Mouse (Mus musculus) heart, embryonic 12.5 days (tissue): Measurements from ENCODE around the gene Pin1rt1. TPM values are rescaled to one million over a fixed set of nuclear protein-coding genes. Genes with fewer than 3 reads are reported as not detected.

ENCODE experiments used
- ATAC-seq: fragments of 200-750 bp; cut with Nextera tagmentation; 2 replicates; pipeline ENCODE4 v1.8.0; 2017; ENCODE audit warnings: moderate TSS enrichment, moderate library complexity; ENCODE audit not compliant: insufficient number of reproducible peaks, low FRiP score
- H3K27ac ChIP-seq: fragments of 300-500 bp; sonication (generic); 2 replicates; pipeline ENCODE4 v1.5.1; 2016; ENCODE audit warnings: mild to moderate bottlenecking, moderate library complexity; ENCODE audit not compliant: poor library complexity, severe bottlenecking
- H3K27me3 ChIP-seq: fragments of 300-500 bp; sonication (generic); replicated peaks from 2 replicates; pipeline ENCODE4 v1.6.1; 2016; ENCODE audit warnings: mild to moderate bottlenecking, moderate library complexity
- H3K36me3 ChIP-seq: fragments of 300-500 bp; sonication (generic); 2 replicates; pipeline ENCODE4 v1.6.1; 2016; ENCODE audit warnings: mild to moderate bottlenecking, moderate library complexity
- H3K4me1 ChIP-seq: fragments of 300-500 bp; sonication (generic); replicated peaks from 2 replicates; pipeline ENCODE4 v1.6.1; 2016; ENCODE audit warnings: mild to moderate bottlenecking
- H3K4me2 ChIP-seq: fragments of 300-500 bp; sonication (generic); 2 replicates; pipeline ENCODE4 v1.6.1; 2016; ENCODE audit warnings: mild to moderate bottlenecking, moderate library complexity
- H3K4me3 ChIP-seq: fragments of 300-500 bp; sonication (generic); 2 replicates; pipeline ENCODE4 v1.5.1; 2016; ENCODE audit warnings: mild to moderate bottlenecking
- H3K9ac ChIP-seq: fragments of 300-500 bp; sonication (generic); 2 replicates; pipeline ENCODE4 v1.6.1; 2016; ENCODE audit warnings: mild to moderate bottlenecking, moderate library complexity
- H3K9me3 ChIP-seq: fragments of 300-500 bp; sonication (generic); replicated peaks from 2 replicates; pipeline ENCODE4 v1.6.1; 2016; ENCODE audit warnings: mild to moderate bottlenecking, moderate library complexity
- WGBS: fragments of 180-500 bp; shearing (Covaris S2); methylation state at CpG from one replicate; pipeline ENCODE4 v1.1.7; 2016; 5-methylcytosine and 5-hydroxymethylcytosine counted together
- polyA plus RNA-seq: library from polyadenylated mRNA; unstranded; fragments of >200 nt; fragmentation: Nextera tagmentation; extraction: Ambion mirVana; gene quantifications from 2 replicates; pipeline ENCODE4 v1.2.1, GENCODE M21; 2016

Pin1rt1 gene
- polyA plus RNA-seq, 1 experiment from 2014 or later = not detected

DNA sequence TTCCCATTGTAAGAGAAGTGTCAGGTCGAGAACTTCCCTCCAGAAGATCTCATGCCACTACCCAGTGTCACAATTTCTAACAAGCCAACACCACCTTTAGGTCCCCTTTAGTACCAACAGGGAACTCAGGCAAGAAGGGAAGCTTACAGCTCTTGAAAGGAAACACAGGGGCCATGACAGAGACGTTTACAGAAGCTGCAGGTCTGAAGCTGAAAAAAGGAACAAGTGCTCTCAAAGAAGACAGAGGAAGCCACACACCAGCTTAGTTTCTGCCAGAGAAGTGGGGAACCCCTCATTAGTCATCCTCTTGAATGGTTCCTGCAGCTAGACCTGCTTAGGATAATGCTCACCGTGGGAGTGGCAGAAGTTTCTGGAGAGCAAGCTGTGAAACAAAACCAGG, 28.9 kb downstream of the Pin1rt1 start:
- no peak overlapping the region for H3K4me2 ChIP-seq
- H3K27ac ChIP-seq = no peak overlapping the region
- ATAC-seq = no peak
- 56% methylated on average over 3 of the region's 3 CpGs for WGBS
- H3K4me3 ChIP-seq = no peak overlapping the region
- H3K9ac ChIP-seq = no peak overlapping the region
- peaks cover 11% of the 10 kb centered on the region for H3K36me3 ChIP-seq
- H3K9me3 ChIP-seq = no peaks in the 10 kb centered on the region
- H3K4me1 ChIP-seq = peaks cover 13% of the 10 kb centered on the region
- H3K27me3 ChIP-seq = no peaks in the 10 kb centered on the region

DNA sequence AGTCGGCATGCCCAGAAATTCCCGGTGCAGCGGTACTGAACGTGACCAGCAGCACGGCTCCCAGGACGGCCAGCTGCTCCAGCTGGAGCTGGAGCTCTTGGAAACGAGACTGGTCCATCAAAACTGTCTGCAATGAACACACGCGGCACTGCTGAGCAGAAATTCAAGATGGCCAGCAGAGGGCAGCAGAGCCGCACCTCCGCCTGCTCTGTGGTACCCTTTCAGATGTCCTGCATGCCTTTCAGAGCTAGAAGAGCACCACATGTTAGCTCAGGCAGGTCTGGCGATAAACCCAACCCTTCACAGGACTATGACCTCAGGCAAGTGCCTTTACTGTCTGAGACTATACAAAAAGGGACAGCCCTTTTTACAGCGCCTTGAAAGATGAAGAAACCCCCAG, 30.8 kb downstream of the Pin1rt1 start:
- Histone ChIP-seq H3K27ac (no peak overlapping the region), H3K27me3 (no peaks in the 10 kb centered on the region), H3K4me1 (0 out of 2 replicates have a peak, but pooled peaks cover 3% of the 10 kb centered on the region), H3K4me3 (peak overlapping the region; percentile 15; the same call in 1 of the 2 replicates), H3K4me2 (peak overlapping the region; percentile 47), H3K9me3 (no peaks in the 10 kb centered on the region), H3K36me3 (peaks cover 22% of the 10 kb centered on the region), H3K9ac (no peak overlapping the region; the same call in 1 of the 2 replicates)
- WGBS = 8% methylated on average over 13 of the region's 13 CpGs
- peak; percentile 83 for ATAC-seq

DNA sequence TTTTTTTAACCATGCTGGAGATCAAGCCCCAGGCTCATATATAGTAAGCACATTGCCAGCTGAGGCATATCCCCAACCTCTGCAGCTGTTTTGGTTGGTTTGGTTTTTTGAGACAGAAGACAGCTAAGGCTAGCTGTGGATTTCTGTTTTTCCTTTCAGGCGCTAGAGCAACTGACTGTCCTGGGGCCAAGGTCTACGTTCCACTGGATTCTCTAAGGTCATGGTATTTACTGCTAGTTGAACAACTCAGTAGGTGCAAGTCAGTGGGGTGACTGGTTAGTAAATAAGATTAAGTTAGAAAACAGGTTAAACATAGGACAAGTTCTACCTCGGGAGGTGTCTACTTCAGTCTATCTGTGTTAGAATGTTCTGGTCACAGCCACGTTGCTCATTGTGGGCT, 31.4 kb downstream of the Pin1rt1 start:
- H3K4me2 ChIP-seq = no peak overlapping the region; the same call in 1 of the 2 replicates
- H3K36me3 ChIP-seq = peaks cover 22% of the 10 kb centered on the region
- no peak for ATAC-seq
- H3K9me3 ChIP-seq = no peaks in the 10 kb centered on the region
- 82% methylated on average over 4 of the region's 4 CpGs for WGBS
- no peak overlapping the region for H3K4me3 ChIP-seq
- H3K27ac ChIP-seq = no peak overlapping the region
- H3K4me1 ChIP-seq = 0 out of 2 replicates have a peak, but pooled peaks cover 3% of the 10 kb centered on the region
- H3K9ac ChIP-seq = no peak overlapping the region; the same call in 1 of the 2 replicates
- no peaks in the 10 kb centered on the region for H3K27me3 ChIP-seq

DNA sequence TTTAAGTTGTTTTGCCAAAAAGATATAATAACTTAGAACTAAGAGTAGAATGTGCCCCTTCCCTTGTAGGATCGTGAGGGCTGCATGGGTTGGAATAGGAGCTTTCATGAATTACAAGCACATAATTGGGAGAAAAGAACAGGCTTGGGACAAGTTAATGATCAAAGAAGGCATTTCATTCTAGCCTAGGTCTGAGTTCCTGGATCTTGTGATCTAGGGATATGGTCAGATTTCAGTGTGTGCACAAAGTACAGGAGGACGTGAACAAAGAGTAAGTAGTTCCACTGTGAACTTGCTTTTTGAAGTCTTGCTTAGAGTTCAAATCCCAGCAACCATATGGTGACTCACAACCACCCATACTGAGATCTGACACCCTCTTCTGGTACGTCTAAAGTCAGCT, 38.9 kb downstream of the Pin1rt1 start:
- no peak for ATAC-seq
- H3K27ac ChIP-seq = no peak overlapping the region
- 81% methylated on average over 3 of the region's 3 CpGs for WGBS
- H3K4me2 ChIP-seq = no peak overlapping the region
- no peaks in the 10 kb centered on the region for H3K9me3 ChIP-seq
- H3K36me3 ChIP-seq = peaks cover 14% of the 10 kb centered on the region
- no peaks in the 10 kb centered on the region for H3K27me3 ChIP-seq
- no peak overlapping the region for H3K9ac ChIP-seq
- peaks cover 7% of the 10 kb centered on the region; the same call in 1 of the 2 replicates for H3K4me1 ChIP-seq
- H3K4me3 ChIP-seq = no peak overlapping the region

- H3K27ac ChIP-seq = no peak overlapping the region
- no peak overlapping the region for H3K4me2 ChIP-seq
- no peak overlapping the region for H3K4me3 ChIP-seq
- no peak overlapping the region for H3K9ac ChIP-seq
- H3K27me3 ChIP-seq = no peaks in the 10 kb centered on the region
- H3K36me3 ChIP-seq = peaks cover 4% of the 10 kb centered on the region; the same call in 1 of the 2 replicates
- no peak for ATAC-seq
- no peaks in the 10 kb centered on the region for H3K9me3 ChIP-seq
- H3K4me1 ChIP-seq = peaks cover 7% of the 10 kb centered on the region; the same call in 1 of the 2 replicates
Measured at GRCm38 (mm10) chr2:104671724-104672123, 44.5 kb downstream of the Pin1rt1 start.

GRCm38 (mm10) chr2:104669122-104669804, 46.9 kb downstream of the Pin1rt1 start:
- no peak for ATAC-seq
- no peaks in the 10 kb centered on the region for H3K27me3 ChIP-seq
- H3K4me1 ChIP-seq = peaks cover 7% of the 10 kb centered on the region; the same call in 1 of the 2 replicates
- no peaks in the 10 kb centered on the region for H3K9me3 ChIP-seq
- H3K4me3 ChIP-seq = no peak overlapping the region
- H3K27ac ChIP-seq = no peak overlapping the region
- no peak overlapping the region for H3K9ac ChIP-seq
- peaks cover 24% of the 10 kb centered on the region for H3K36me3 ChIP-seq
- H3K4me2 ChIP-seq = no peak overlapping the region
- 83% methylated on average over 6 of the region's 6 CpGs for WGBS

Other genes with a start within 250 kb of the Pin1rt1 start
- 71.4 and 78.0 TPM in 2 replicates for gene Hipk3, start 221.9 kb downstream of the Pin1rt1 start, polyA plus RNA-seq
- 68.6 and 72.8 TPM in 2 replicates for gene Cstf3, start 125.9 kb downstream of the Pin1rt1 start, polyA plus RNA-seq
- 34.5 and 34.6 TPM in 2 replicates for gene Tcp11l1, start 4.2 kb downstream of the Pin1rt1 start, polyA plus RNA-seq
- 3.9 and 4.6 TPM in 2 replicates for gene Depdc7, start 26.5 kb upstream of the Pin1rt1 start, polyA plus RNA-seq
- gene Qser1, start 100.4 kb upstream of the Pin1rt1 start, polyA plus RNA-seq = 9.6 TPM in 2 replicates
- gene Prrg4, start 133.5 kb upstream of the Pin1rt1 start, polyA plus RNA-seq = 1.1 TPM in 2 replicates
- gene Ccdc73, start 151.4 kb upstream of the Pin1rt1 start, polyA plus RNA-seq = 7.2 and 9.7 TPM in 2 replicates